Mouse (Mus musculus) ES-Bruce4 (cell line): ENCODE results near the gene Fndc4. TPM values are rescaled to one million over a fixed set of nuclear protein-coding genes. Genes with fewer than 3 reads are reported as not detected.

Experiments used
- H3K27ac ChIP-seq: 2 replicates; pipeline ENCODE4 v1.5.1; 2012; ENCODE audit warnings: low read length, inconsistent platforms; ENCODE audit not compliant: insufficient read depth
- H3K27me3 ChIP-seq: 2 replicates; pipeline ENCODE4 v1.6.1; 2012; ENCODE audit warnings: mild to moderate bottlenecking, low read length, inconsistent platforms; ENCODE audit not compliant: control insufficient read depth, poor library complexity, insufficient read depth, severe bottlenecking
- H3K36me3 ChIP-seq: 2 replicates; pipeline ENCODE4 v1.6.1; 2012; ENCODE audit warnings: inconsistent platforms, mild to moderate bottlenecking, low read length, moderate library complexity; ENCODE audit not compliant: control insufficient read depth, poor library complexity, insufficient read depth, severe bottlenecking
- H3K4me1 ChIP-seq: one replicate; pipeline ENCODE4 v1.8.1; 2011; ENCODE audit warnings: low read length; ENCODE audit not compliant: control insufficient read depth, insufficient read depth
- H3K4me3 ChIP-seq: 2 replicates; pipeline ENCODE4 v1.5.1; 2011; ENCODE audit warnings: low read depth, mild to moderate bottlenecking, low read length
- H3K9ac ChIP-seq: 2 replicates; pipeline ENCODE4 v1.6.1; 2012; ENCODE audit warnings: low read depth, mild to moderate bottlenecking, inconsistent platforms; ENCODE audit not compliant: poor library complexity, severe bottlenecking
- H3K9me3 ChIP-seq: replicated peaks from 2 replicates; pipeline ENCODE4 v1.6.1; 2012; ENCODE audit warnings: mild to moderate bottlenecking, low read length, inconsistent platforms; ENCODE audit not compliant: control insufficient read depth, poor library complexity, insufficient read depth, severe bottlenecking
- CTCF ChIP-seq: IDR thresholded peaks from one replicate; pipeline ENCODE4 v1.8.1; 2011; ENCODE audit warnings: low read depth, low read length
- EP300 ChIP-seq: IDR thresholded peaks from 2 replicates; pipeline ENCODE4 v1.6.1; 2011; ENCODE audit warnings: low read depth, low read length; ENCODE audit not compliant: insufficient read depth
- POLR2A ChIP-seq: IDR thresholded peaks from one replicate; pipeline ENCODE4 v1.8.1; 2011; ENCODE audit warnings: low read length; ENCODE audit not compliant: insufficient read depth
- polyA plus RNA-seq: library from polyadenylated mRNA; stranded (reverse); fragments of >200 nt; gene quantifications from 2 replicates; pipeline ENCODE4 v1.2.4, GENCODE M21; 2011; ENCODE audit warnings: low read depth; ENCODE audit not compliant: missing spikeins, insufficient read depth, insufficient read length

Gene Fndc4
- polyA plus RNA-seq, 1 experiment, result 23.4 TPM

DNA sequence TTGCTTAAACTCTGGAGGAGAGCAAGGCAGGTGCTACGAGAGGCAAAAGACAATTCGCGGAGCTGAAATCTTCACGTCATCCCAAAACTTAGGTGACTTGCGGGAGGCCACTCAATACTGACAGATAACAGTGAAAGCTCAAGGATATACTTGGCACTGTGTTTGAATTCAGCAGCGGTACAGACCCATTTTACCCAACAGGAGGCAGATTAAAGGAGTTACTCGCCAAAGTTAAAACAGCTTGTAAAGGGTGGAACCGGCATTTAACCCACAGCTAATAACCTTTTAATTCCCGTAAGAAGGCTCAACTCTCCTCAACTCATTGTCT, 4.6 kb downstream of the Fndc4 start:
- Histone ChIP-seq H3K9me3 (no peaks in the 10 kb centered on the region), H3K27me3 (no peaks in the 10 kb centered on the region), H3K4me1 (peaks cover 1% of the 10 kb centered on the region), H3K4me3 (peak overlapping the region; percentile 87), H3K27ac (peak overlapping the region; percentile 16; the same call in 1 of the 2 replicates), H3K9ac (peak overlapping the region; percentile 38), H3K36me3 (no peaks in the 10 kb centered on the region)
- TF ChIP-seq POLR2A (peak; percentile 13), CTCF (no peak)

DNA sequence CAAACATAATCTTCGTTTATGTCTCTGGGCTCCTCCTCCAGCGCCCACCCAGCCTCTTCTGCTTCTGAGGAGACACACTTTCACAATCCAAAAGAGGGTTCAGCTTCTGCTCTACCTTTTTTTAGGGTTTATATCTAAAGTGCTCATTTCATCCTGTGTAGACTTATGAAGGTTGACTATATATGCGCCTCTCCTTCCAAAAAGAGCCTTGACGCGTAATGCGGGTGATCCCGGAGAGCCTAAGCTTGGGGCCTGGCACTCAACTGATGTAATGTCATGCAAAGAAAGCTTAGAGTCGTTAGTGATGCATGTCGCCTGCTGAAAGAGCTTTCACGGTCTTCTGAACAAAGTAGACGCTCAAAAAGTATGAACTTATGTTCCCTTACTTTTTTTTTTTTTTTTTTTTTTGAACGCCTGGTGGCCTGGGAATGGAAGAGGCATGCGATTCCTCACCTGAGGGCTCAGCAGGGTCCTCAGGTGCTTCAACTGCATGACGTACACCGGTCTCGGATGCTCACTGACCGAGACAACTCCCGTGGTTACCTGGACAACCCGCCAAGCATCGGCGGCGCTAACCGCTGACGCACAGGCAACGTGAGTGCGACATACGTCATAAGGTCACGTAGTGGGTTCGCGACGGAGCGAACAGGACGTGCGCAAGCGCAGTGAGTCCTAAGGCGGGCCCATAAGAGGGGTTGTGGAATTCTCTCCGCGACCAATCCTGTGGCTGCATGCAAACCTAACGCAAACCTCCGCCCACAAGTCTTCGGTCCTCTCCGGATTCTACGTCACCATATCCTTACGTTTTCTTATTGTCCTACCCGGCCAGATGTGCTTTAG, 5.1 kb downstream of the Fndc4 start, which contains the start of gene Ift172:
TSS of gene Ift172 (minus strand) at position 596 of the 840 bp plus-strand sequence.
- Histone ChIP-seq H3K9ac (peak within 1 kb of the TSS; percentile 57), H3K4me3 (peak within 1 kb of the TSS; percentile 87), H3K36me3 (no peaks in the 10 kb centered on the region), H3K4me1 (peaks cover 1% of the 10 kb centered on the region), H3K27ac (peak within 1 kb of the TSS; percentile 16; the same call in 1 of the 2 replicates), H3K9me3 (no peaks in the 10 kb centered on the region), H3K27me3 (no peaks in the 10 kb centered on the region)
- TF ChIP-seq CTCF (no peak), EP300 (0 out of 2 replicates have a peak, but pooled peaks have one; percentile 64), POLR2A (no peak)

DNA sequence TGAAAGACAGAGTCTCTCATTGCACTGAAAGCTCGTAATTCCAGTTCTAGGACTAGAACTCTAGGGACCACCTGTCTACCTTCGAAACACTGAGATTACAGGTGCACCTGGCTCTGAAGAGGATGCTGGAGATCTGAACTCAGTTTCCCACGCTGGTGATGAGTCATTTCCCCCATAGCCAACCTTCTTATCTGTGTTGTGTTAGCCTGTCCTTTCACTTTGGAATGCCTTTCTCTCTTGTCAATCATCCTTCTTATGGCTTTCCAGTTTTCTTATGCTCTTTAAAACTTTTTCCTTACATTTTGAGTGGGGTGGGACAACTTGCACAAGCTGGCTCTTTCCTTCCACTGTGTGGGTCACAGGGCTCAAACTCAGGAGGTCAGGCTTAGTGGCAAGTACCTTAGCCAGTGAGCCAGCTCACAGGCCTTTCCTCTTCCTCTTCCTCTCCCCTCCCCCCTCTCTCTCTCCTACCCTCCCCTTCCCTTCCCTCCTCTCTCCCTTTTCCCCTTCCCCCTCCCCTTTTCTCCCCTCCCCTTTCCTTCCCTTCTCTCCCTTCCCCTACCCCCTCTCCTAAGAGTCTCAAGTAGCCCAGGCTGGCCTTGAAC, 6.2 kb downstream of the Fndc4 start:
- Histone ChIP-seq H3K4me3 (no peak overlapping the region), H3K36me3 (no peaks in the 10 kb centered on the region), H3K9ac (no peak overlapping the region), H3K27me3 (no peaks in the 10 kb centered on the region), H3K9me3 (no peaks in the 10 kb centered on the region), H3K4me1 (peaks cover 1% of the 10 kb centered on the region), H3K27ac (no peak overlapping the region)
- TF ChIP-seq POLR2A (no peak), EP300 (no peak), CTCF (no peak)

DNA sequence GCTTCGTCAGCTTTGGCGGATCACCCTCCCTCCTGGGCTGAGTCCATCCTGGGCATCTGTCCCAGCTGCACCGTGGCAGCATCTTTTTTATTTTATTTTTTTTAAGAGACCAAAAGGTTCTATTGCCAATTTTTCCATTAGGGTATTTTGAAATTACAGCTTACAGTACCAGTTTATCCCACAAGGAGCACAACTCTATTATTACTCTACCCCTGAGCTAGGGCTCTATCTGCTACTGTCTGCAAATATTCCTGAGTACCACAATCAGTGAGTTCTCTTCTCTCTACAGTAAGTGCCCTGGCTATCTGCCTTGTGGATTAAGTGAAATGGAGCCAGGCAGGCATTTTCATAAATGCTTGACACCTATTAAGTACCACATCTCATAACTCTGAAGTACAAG, 7.2 kb downstream of the Fndc4 start:
- Histone ChIP-seq H3K27ac (no peak overlapping the region), H3K36me3 (no peaks in the 10 kb centered on the region), H3K27me3 (no peaks in the 10 kb centered on the region), H3K4me1 (peaks cover 1% of the 10 kb centered on the region), H3K9me3 (no peaks in the 10 kb centered on the region), H3K9ac (no peak overlapping the region), H3K4me3 (no peak overlapping the region)
- no peak for TF ChIP-seq CTCF

DNA sequence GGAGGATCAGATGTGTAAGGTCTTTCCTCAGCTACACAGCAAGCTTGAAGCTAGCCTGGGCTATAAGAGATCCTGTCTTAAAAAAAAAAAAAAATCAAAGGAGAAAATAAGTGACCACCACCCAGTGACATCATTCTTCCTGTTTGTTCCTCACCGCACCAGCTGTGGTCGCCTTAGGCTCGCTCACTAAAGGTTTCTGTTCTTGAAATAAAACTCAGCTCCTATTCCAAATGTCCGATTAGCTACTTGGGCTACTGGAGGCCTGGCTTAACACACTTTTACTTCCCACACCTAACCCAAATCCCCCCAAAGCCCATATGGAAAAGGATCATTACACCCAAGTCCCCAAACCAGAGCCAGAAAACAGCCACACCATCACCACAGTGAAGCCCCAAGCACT, 7.7 kb downstream of the Fndc4 start:
- H3K4me3 ChIP-seq, result no peak overlapping the region
- H3K9me3 ChIP-seq, result no peaks in the 10 kb centered on the region
- TF ChIP-seq CTCF (no peak), POLR2A (no peak), EP300 (no peak)
- H3K4me1 ChIP-seq, result peaks cover 1% of the 10 kb centered on the region
- H3K9ac ChIP-seq, result no peak overlapping the region
- no peaks in the 10 kb centered on the region for H3K36me3 ChIP-seq
- H3K27me3 ChIP-seq, result no peaks in the 10 kb centered on the region
- H3K27ac ChIP-seq, result no peak overlapping the region
